Mouse (Mus musculus) megakaryocyte, adult 5-6 weeks (primary cell): ENCODE measurements at regions not wholly inside any gene's neighbourhood (a gene's known extent, or its start where the extent isn't known, plus 50 kb on each side); places are given as distances from the start of the nearest gene placed in this dataset.

Experiments used
- ATAC-seq: 2 replicates; pipeline ENCODE4 v1.8.0; 2016; ENCODE audit warnings: mild to moderate bottlenecking, inconsistent platforms; ENCODE audit not compliant: poor library complexity, severe bottlenecking

DNA sequence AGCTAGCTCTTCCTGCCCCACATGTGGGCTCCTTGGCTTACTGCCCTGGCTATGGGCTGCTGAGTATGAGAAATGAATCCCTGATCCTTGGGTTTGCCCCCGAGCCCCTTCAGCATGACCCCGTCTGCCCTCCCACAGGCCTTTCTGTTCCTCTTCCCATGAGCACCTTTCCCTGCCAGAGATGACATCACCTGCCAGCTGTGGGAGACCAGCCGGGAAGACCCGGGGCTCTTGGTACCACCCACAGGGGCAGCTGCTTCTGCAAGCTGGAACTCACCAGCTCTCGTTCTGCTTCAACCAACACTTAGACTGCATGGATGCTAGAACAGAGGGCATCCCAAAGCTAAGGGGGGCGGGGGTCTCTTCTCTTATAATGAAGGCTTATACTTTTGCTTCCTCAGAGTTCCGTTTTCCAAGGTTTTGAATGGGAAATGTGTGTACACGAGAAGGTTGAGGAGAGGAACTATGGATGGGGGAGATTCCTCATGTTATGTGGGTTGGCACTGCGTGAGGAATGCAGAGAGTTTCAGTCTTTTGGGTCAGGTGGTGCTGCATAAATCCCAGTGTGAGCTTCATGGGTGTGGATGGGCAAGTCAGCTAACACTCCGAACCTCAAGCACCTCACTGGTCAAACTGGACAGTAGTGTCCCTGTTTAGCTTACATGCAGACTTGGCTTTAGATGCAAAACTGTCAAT lies 100.2 kb upstream of the Pgrmc2 start:
- no peak for ATAC-seq

DNA sequence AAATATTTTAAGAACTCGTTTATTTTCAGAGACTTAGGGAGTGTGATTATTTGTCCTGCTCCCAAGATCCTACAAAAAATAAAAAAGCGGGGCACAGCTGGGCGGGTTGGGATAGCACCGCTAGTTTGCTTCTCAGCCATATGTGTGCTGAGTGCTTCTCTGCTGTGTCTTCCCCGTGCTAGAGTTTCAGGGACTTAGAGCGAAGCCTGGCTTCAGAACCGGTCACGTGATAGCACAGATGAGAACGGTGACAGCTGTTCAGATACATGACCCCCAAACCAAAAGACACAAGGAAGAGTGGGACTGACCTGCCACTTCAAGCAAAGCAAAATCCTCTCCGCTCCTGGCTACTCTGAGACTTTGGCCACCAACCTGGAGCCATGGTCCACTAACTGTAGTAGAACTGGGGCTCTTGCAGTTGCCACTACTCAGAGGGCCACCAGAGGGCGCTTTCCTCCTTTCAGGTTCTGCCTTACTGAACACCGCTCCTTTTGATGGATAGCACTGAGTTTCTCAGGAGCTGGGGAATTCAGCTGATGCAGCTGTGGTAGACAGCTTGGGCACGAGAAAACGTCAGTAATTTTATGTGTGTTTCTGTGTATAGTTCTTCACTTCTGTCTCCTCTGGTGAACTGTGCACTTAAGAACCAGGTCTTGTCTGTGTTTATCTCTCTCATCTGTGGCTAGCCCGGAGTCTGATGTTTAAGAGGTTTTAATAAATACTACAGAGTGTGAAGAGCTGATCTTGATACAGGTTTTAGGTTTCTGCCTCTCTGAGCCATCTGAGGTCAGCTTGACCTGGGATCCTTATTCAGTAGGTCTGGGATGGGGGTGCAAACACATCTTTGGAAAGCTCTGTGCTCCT lies 99.4 kb upstream of the Pgrmc2 start:
- peak; percentile 76 for ATAC-seq

GRCm38 (mm10) chr3:41181438-41181837 lies 98.6 kb upstream of the Pgrmc2 start:
- ATAC-seq = no peak

- no peak for ATAC-seq
Measured at GRCm38 (mm10) chr3:41180911-41181310, 98.1 kb upstream of the Pgrmc2 start.

DNA sequence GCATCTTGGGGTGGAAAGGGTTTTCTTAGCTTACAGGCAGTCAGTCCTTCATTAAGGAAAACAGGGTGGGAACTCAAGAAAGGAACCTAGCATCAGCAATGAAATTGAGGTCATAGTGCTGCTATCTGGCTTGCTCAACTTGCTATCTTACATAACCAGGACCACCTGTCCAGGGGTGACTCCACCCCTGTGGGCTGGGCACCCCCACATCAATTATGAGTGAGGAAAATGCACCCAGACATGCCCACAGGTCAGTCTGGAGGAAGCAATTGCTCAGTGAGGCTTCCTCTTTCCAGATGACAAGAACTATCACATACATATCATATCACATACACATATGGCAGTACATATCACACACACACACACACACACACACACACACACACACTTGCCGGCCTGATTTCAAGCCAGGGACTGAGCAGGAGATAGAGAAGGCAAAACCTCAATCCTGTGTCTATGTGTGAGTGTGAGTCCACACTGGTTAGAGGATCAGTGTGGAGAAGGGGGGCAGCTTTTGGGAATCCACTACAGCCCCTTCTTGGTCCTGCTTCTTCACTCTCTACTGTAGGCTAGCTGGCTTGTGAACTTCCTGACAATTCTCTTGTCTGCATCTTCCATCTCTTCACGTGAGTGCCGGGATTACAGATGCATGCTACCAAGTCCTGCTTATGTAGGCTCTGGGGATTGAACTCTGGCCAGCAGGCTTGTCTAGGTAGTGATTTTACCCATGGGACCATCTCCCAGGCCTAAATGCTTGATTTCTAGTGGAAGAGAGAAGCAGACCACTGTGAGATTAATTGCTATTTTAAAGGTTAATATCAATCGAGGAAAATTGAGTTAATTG lies 96.4 kb upstream of the Pgrmc2 start:
- peak; percentile 62 for ATAC-seq

DNA sequence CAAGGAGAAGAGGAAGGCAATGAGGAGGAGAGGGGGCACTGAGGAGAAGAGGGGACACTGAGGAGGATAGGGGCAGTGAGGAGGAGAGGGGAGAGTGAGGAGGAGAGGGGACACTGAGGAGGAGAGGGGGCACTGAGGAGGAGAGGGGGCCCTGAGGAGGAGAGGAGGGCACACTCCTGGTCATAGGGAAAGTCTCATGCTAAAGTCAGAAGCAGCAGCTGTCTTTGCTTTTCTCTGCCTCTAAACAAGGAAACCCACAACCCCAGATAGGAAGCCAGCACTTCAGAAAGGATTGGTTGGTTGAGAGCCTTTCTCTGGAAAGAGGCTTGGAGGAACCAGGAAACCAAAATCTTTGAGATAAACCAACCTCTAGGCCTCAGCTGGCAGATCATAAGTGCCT lies 94.3 kb upstream of the Pgrmc2 start:
- no peak for ATAC-seq

GRCm38 (mm10) chr3:41175356-41175755 lies 92.5 kb upstream of the Pgrmc2 start:
- no peak for ATAC-seq

GRCm38 (mm10) chr3:41173561-41173960 lies 90.7 kb upstream of the Pgrmc2 start:
- ATAC-seq = no peak

DNA sequence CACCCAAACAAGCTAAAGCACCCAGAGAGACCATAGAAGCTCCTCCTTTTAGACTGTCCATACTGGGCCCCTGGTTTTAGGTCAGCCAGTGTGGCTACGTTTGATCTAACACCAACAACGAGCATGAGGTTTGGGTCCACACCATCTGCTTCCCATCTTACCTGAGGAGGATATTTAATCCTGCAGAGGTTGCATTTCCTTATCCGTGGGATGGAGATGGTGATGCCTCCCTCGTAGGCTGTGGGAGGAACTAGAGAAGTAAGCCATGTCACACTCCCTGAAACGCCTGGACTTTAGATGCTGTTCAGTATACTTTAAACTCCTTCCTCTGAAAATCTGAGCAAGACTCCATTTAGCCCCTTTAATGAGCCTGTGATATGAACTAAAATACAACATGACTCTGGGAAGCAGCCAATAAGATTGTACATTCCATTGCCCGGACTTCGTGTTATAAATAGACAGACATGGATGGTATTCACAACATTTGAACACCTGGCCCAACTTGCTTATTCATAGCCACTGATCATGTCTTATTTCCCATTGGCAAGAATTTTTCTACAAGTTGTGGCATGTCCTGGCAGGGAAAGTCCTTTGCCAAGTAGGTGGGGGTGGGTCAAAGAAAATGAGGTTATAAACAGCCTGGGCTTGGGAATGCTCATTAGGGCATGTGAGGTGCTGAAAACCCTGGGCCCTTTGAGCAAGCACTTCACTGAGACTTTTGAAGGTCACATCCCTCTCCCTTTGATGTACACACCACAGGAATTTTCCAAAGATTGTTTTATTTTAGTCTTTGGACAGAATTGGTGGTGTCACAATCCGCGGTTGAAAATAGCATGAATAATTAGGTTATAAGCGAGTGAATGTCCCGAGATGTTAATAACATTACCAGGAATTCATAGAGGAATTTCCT lies 89.7 kb upstream of the Pgrmc2 start:
- ATAC-seq = no peak

GRCm38 (mm10) chr3:41171772-41172171 lies 88.9 kb upstream of the Pgrmc2 start:
- no peak for ATAC-seq

DNA sequence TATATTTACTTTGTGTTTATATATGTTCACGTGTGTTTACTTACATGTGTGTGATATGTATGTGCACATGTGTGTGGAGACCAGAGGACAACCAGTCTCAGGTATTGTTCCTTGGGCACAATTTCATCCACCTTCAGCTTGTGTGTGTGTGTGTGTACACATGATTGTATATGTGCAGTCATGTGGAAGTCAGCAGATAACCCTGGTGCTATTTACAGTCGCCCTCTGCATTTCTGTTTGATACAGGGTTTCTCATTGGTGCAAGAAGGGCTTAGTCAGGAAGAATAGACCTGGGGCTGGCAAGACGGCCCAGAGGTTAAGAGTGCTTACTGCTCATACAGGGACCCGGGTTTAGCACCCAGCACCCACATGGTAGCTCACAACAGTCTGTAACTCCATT lies 88.5 kb upstream of the Pgrmc2 start:
- ATAC-seq = no peak

GRCm38 (mm10) chr3:41170566-41170965 lies 87.7 kb upstream of the Pgrmc2 start:
- ATAC-seq = no peak

GRCm38 (mm10) chr3:41169430-41169829 lies 86.6 kb upstream of the Pgrmc2 start:
- ATAC-seq = no peak

DNA sequence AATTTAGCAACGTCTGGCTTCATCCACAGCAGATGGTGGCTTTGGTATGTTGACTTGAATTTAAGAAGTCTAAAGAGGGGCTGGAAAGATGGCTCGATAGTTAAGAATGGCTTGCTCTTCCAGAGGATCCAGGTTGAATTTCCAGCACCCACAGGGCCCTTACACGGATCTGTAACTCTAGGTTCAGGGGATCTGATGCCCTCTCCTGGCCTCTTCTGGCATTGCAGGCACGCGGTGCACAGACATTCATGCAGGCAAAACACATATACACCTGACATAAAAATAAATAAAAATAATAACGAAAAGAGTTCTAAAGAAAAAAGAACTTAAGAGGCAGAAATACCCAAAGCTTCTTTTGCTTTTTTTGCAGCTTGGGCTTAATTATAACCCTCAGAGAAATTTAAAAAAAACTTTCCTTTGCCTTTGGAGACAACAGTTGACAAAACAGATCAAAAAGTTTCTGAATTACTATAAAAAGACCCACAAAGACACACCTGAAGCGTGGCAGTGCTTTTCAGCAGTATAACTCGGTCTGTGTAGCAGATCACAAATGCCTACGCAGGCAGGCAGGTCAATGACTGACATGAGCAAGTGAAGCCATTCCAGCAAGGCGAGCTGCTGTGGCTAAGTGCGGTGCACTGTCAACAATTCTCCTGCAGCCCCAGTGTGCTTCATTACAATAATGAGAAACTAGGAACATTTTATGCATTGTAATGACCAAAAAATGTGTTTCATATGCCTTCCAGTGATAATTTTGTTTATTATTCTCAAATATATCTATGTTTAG lies 85.5 kb upstream of the Pgrmc2 start:
- no peak for ATAC-seq

- ATAC-seq = no peak
Measured at GRCm38 (mm10) chr3:41167476-41167875, 84.6 kb upstream of the Pgrmc2 start.

GRCm38 (mm10) chr3:41164736-41165135 lies 81.9 kb upstream of the Pgrmc2 start:
- no peak for ATAC-seq

- ATAC-seq = no peak
Measured at GRCm38 (mm10) chr3:41163767-41164166, 80.9 kb upstream of the Pgrmc2 start.

DNA sequence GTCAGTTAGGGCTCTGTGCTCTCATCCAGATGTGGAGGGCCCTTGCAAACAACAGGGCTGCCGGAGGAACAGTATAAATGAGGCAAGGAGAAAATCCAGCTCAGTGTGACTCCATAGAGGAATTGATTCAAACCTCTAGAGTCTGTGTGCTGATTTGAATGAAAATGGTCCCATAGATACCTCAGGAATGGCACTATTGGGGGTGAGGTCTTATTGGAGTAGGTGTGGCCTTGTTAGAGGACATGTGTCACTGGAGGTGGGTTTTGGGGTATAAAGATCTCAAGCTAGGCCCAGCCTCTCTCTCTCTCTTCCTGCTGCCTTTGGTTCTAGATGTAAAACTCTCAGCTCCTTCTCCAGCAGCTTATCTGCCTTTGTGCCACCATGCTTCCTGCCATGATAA lies 79.7 kb upstream of the Pgrmc2 start:
- no peak for ATAC-seq

- no peak for ATAC-seq
Measured at GRCm38 (mm10) chr3:41160648-41161047, 77.8 kb upstream of the Pgrmc2 start.
